Comparison of ENCODE assay signal across 16 mouse cellular contexts in the genomic region with DNA sequence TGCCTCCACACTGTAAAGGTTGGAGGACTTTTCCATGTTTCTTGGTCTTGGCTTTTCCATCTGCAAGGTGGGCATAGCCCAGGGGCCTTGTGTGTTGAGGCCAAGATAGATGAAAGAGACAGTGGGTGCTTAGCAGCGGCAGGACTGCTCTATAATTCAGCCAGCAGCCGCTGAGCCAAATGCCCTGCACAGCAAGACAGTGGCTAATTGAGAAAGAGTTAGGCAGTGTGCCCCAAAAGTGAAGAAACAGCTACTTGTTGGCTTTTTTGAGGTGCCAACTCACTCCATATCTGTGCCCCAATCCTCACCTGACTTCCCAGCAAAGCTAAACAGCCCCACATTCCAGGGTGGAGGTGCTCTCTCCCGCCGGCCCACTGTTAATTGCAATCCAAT. TPM values are rescaled to one million over a fixed set of nuclear protein-coding genes. Genes with fewer than 3 reads are reported as not detected.
DNase-seq lines count a peak whose midpoint lies in the region; ATAC-seq lines count a peak whose summit lies in the region.
"Had no signal": no experiment of that assay in that cellular context is flagged by ENCODE, and none has a peak within 500 bp of the region (broad histone marks: within the 10 kb centered on the region; RNA-seq: fewer than 3 reads in every experiment).

No protein-coding gene starts in this region.

- intact Hi-C loops in left cerebral cortex, postnatal 10 days (cut with DNase I), result no loop called here

- 0 out of 2 replicates have a peak overlapping the region, but pooled peaks have one; percentile 49 for H3K27ac ChIP-seq in intestine, embryonic 16.5 days (ENCODE audit: low read length)
- H3K27ac ChIP-seq in intestine, embryonic 15.5 days, result no peak overlapping the region
- H3K27ac ChIP-seq in embryonic facial prominence, embryonic 15.5 days (replicated peaks), result 0 out of 2 replicates have a peak overlapping the region, but pooled peaks have one; percentile 9
- H3K27ac ChIP-seq: left cerebral cortex, adult 2 months; limb, embryonic 12.5 days; liver, embryonic 15.5 days had no signal

- no peaks in the 10 kb centered on the region for H3K36me3 ChIP-seq in intestine, embryonic 16.5 days (ENCODE audit: control insufficient read depth, insufficient read depth, low read length)
- no peaks in the 10 kb centered on the region for H3K36me3 ChIP-seq in intestine, embryonic 15.5 days
- H3K36me3 ChIP-seq in embryonic facial prominence, embryonic 15.5 days, result no peaks in the 10 kb centered on the region
- H3K36me3 ChIP-seq: limb, embryonic 12.5 days; liver, embryonic 15.5 days had no signal

- H3K9ac ChIP-seq in intestine, embryonic 16.5 days (ENCODE audit: low read depth, low read length), result no peak overlapping the region
- no peak overlapping the region for H3K9ac ChIP-seq in intestine, embryonic 15.5 days
- no peak overlapping the region for H3K9ac ChIP-seq in embryonic facial prominence, embryonic 15.5 days
- H3K9ac ChIP-seq: limb, embryonic 12.5 days; liver, embryonic 15.5 days had no signal

- no peaks in the 10 kb centered on the region for H3K9me3 ChIP-seq in intestine, embryonic 16.5 days (ENCODE audit: control insufficient read depth, low read length)
- H3K9me3 ChIP-seq in intestine, embryonic 15.5 days, result no peaks in the 10 kb centered on the region
- H3K9me3 ChIP-seq in embryonic facial prominence, embryonic 15.5 days (replicated peaks), result no peaks in the 10 kb centered on the region
- H3K9me3 ChIP-seq: limb, embryonic 12.5 days; liver, embryonic 15.5 days had no signal

- no peak overlapping the region for H3K4me2 ChIP-seq in intestine, embryonic 16.5 days (ENCODE audit: low read depth, low read length)
- no peak overlapping the region for H3K4me2 ChIP-seq in intestine, embryonic 15.5 days (replicated peaks)
- H3K4me2 ChIP-seq in embryonic facial prominence, embryonic 15.5 days (replicated peaks), result no peak overlapping the region
- H3K4me2 ChIP-seq: liver, embryonic 15.5 days had no signal

- H3K4me3 ChIP-seq in intestine, embryonic 16.5 days (ENCODE audit: low read length), result no peak overlapping the region
- H3K4me3 ChIP-seq in intestine, embryonic 15.5 days (replicated peaks), result no peak overlapping the region
- no peak overlapping the region for H3K4me3 ChIP-seq in embryonic facial prominence, embryonic 15.5 days (replicated peaks)
- H3K4me3 ChIP-seq: left cerebral cortex, adult 2 months; limb, embryonic 12.5 days; liver, embryonic 15.5 days had no signal

- H3K4me1 ChIP-seq in intestine, embryonic 16.5 days (ENCODE audit: control insufficient read depth, insufficient read depth, low read length), result peaks cover 15% of the 10 kb centered on the region
- peaks cover 27% of the 10 kb centered on the region for H3K4me1 ChIP-seq in intestine, embryonic 15.5 days (replicated peaks)
- peaks cover 59% of the 10 kb centered on the region for H3K4me1 ChIP-seq in embryonic facial prominence, embryonic 15.5 days
- H3K4me1 ChIP-seq: liver, embryonic 15.5 days had no signal

- no peaks in the 10 kb centered on the region for H3K27me3 ChIP-seq in intestine, embryonic 16.5 days (replicated peaks; ENCODE audit: control insufficient read depth, insufficient read depth, low read length)
- H3K27me3 ChIP-seq in intestine, embryonic 15.5 days (replicated peaks), result no peaks in the 10 kb centered on the region
- no peaks in the 10 kb centered on the region for H3K27me3 ChIP-seq in embryonic facial prominence, embryonic 15.5 days

- WGBS in intestine, embryonic 16.5 days, result 71% methylated on average over 4 of the region's 4 CpGs
- 61% methylated on average over 4 of the region's 4 CpGs for WGBS in intestine, embryonic 15.5 days
- WGBS in embryonic facial prominence, embryonic 15.5 days, result 68% methylated on average over 4 of the region's 4 CpGs

- ATAC-seq in intestine, embryonic 16.5 days, result no peak
- no peak for ATAC-seq in intestine, embryonic 15.5 days
- no peak for ATAC-seq in embryonic facial prominence, embryonic 15.5 days (ENCODE audit: insufficient number of reproducible peaks, low FRiP score, low TSS enrichment, low read depth)
- ATAC-seq: inflammation-experienced regulatory T-cells, adult 6 months had no signal

- DNase-seq in adrenal gland, postnatal 10 days, result peak; percentile 50
- DNase-seq in adrenal gland, postnatal 4 days (ENCODE audit: low spot score in 2 of 2), result no peak
- peak; percentile 12 for DNase-seq in 3T3-L1 (ENCODE audit: low read depth, low spot score)
- DNase-seq in urinary bladder, postnatal 25 days (ENCODE audit: low spot score), result no peak
- no peak for DNase-seq in left cerebral cortex, postnatal 10 days (ENCODE audit: extremely low spot score in 1 of 2, low spot score in 2 of 2)
- DNase-seq: cerebellum, adult 18-20 months; cerebellum, postnatal 36 days; spleen, adult 18-20 months; thymus, adult 18-20 months had no signal

RNA-seq across cellular contexts. Expression of a gene that starts 57.4 kb away (rescaled TPM):
- total RNA-seq in adrenal gland, postnatal 10 days (2021), result 1 to 10 TPM; 5.1 to 6.6 TPM
- 10 to 100 TPM; 11.1 to 12.1 TPM for total RNA-seq in adrenal gland, postnatal 4 days (2021)
- 23.2 and 28.4 TPM in 2 replicates for polyA plus RNA-seq in intestine, embryonic 16.5 days (2015; fragmentation: Nextera tagmentation; extraction: Ambion mirVana)
- polyA plus RNA-seq in intestine, embryonic 15.5 days (2015; fragmentation: Nextera tagmentation; extraction: Ambion mirVana), result 31.1 and 31.9 TPM in 2 replicates
- polyA plus RNA-seq in embryonic facial prominence, embryonic 15.5 days (2015; fragmentation: Nextera tagmentation; extraction: Ambion mirVana), result 27.0 and 30.3 TPM in 2 replicates
- 1 to 10 TPM; 2.9 to 3.7 TPM for total RNA-seq in left cerebral cortex, postnatal 10 days (2021)

Comparison
In these comparisons a context has a peak if more than half of its experiments do, and no peak if none do; other contexts are left out.
1. DNase-seq: peak in adrenal gland, postnatal 10 days (single experiment) and 3T3-L1 (single experiment); none in adrenal gland, postnatal 4 days (0 of 2), urinary bladder, postnatal 25 days (single experiment) and left cerebral cortex, postnatal 10 days (0 of 2).